Mouse (Mus musculus): ENCODE data around the gene Slc22a20.

Slc22a20 gene

DNA sequence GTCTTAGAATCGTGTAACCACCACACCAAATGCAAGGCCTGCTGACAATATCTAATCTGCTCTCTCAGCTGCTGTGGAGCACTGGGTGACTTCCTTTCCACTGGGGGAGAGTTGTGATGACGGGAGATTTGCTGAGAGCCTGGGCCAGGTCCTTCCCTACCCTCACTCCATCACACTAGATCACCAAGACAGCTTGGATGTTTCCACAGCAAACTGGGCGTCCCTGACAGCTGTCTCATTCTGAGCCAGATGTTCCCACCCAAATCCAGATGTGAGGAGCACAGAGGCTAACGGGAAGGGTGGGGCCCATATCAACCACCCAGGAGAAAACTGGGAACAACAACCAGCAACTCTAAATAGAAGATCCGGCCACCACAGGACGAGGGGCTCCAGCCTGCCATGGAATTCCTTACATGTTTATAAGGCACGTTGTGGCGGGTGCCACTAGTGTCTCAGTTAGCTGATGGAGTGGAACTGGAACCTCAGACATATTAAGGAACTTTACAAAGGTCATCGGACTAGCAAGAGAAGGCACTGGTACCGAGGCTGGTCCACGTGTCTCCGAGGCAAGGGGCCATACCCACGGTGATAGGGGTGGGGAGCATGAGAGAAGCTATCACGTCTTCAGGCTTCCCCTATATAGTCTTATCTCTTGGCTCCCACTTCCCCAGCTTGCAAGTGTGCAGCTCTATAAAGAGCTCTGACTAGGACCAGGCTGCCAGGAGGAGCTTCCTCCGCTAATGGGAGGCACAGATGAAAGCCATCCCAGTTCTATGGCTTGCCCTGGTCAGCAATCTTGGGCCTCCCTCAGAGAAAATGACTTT is 63.6 kb downstream of the Slc22a20 start:
- DNase-seq = peak; percentile 40

DNA sequence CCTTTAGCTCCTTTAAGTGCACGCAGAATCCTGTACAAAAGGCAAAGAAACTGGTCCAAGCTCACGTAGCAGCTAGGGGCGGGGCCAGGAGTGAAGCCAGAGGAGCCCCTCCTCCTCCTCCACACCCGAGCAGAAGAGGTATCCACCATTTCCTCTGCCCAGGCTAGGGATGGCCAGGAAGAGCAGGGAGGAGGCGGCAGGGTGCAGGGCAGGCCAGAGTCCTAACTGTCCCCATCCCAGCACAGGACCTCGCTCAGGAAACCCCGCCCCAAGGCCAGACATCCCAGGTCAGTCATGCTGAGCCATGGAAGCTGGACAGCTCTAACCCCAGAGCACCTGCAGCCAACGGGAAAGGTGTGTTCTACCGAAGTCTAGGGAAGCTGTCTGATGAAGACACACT is 64.2 kb downstream of the Slc22a20 start:
- peak; percentile 67 for DNase-seq

Measured in kidney, postnatal 10 days (tissue).